Mouse (Mus musculus): ENCODE results near the gene Lrg1. TPM values are rescaled to one million over a fixed set of nuclear protein-coding genes. Genes with fewer than 3 reads are reported as not detected.

Lrg1 gene
- polyA plus RNA-seq, 1 experiment from 2014 or later = not detected

- Histone ChIP-seq H3K36me3 (ENCODE audit: control insufficient read depth, insufficient read depth, low read length) (no peaks in the 10 kb centered on the region), H3K4me1 (ENCODE audit: control insufficient read depth, insufficient read depth, low read length) (peaks cover 18% of the 10 kb centered on the region), H3K9ac (ENCODE audit: low read depth, low read length) (no peak overlapping the region), H3K4me3 (ENCODE audit: low read depth, low read length) (no peak overlapping the region), H3K9me3 (replicated peaks; ENCODE audit: control insufficient read depth, low read length) (peaks cover 11% of the 10 kb centered on the region; the same call in 1 of the 2 replicates), H3K27ac (ENCODE audit: low read depth, low read length) (no peak overlapping the region), H3K27me3 (ENCODE audit: control insufficient read depth, insufficient read depth, low read length) (peaks cover 74% of the 10 kb centered on the region), H3K4me2 (no peak overlapping the region)
- WGBS (ENCODE audit: insufficient replicate concordance) = 79% methylated on average over 12 of the region's 12 CpGs
- ATAC-seq (replicated peaks; ENCODE audit: insufficient number of reproducible peaks, low FRiP score, low TSS enrichment) = no peak
Measured at GRCm38 (mm10) chr17:56123161-56123560, 1.4 kb upstream of the Lrg1 start.

- H3K4me2 ChIP-seq = peak overlapping the region; percentile 57
- H3K27me3 ChIP-seq (ENCODE audit: control insufficient read depth, insufficient read depth, low read length) = peaks cover 88% of the 10 kb centered on the region
- H3K4me1 ChIP-seq (ENCODE audit: control insufficient read depth, insufficient read depth, low read length) = peaks cover 23% of the 10 kb centered on the region
- H3K27ac ChIP-seq (ENCODE audit: low read depth, low read length) = no peak overlapping the region
- peaks cover 11% of the 10 kb centered on the region; the same call in 1 of the 2 replicates for H3K9me3 ChIP-seq (replicated peaks; ENCODE audit: control insufficient read depth, low read length)
- 6% methylated on average over 66 of the region's 66 CpGs for WGBS (ENCODE audit: insufficient replicate concordance)
- no peaks in the 10 kb centered on the region for H3K36me3 ChIP-seq (ENCODE audit: control insufficient read depth, insufficient read depth, low read length)
- H3K4me3 ChIP-seq (ENCODE audit: low read depth, low read length) = peak overlapping the region; percentile 31
- H3K9ac ChIP-seq (ENCODE audit: low read depth, low read length) = no peak overlapping the region
- no peak for ATAC-seq (replicated peaks; ENCODE audit: insufficient number of reproducible peaks, low FRiP score, low TSS enrichment)
Measured at GRCm38 (mm10) chr17:56119981-56120880, 1.6 kb downstream of the Lrg1 start.

GRCm38 (mm10) chr17:56119431-56119830 lies 2.4 kb downstream of the Lrg1 start:
- H3K9ac ChIP-seq (ENCODE audit: low read depth, low read length) = no peak overlapping the region
- H3K4me3 ChIP-seq (ENCODE audit: low read depth, low read length) = peak overlapping the region; percentile 31; the same call in 1 of the 2 replicates
- H3K27ac ChIP-seq (ENCODE audit: low read depth, low read length) = no peak overlapping the region
- WGBS (ENCODE audit: insufficient replicate concordance) = 39% methylated on average over 12 of the region's 12 CpGs
- peak overlapping the region; percentile 57 for H3K4me2 ChIP-seq
- H3K36me3 ChIP-seq (ENCODE audit: control insufficient read depth, insufficient read depth, low read length) = no peaks in the 10 kb centered on the region
- peaks cover 23% of the 10 kb centered on the region for H3K4me1 ChIP-seq (ENCODE audit: control insufficient read depth, insufficient read depth, low read length)
- peaks cover 11% of the 10 kb centered on the region; the same call in 1 of the 2 replicates for H3K9me3 ChIP-seq (replicated peaks; ENCODE audit: control insufficient read depth, low read length)
- ATAC-seq (replicated peaks; ENCODE audit: insufficient number of reproducible peaks, low FRiP score, low TSS enrichment) = no peak
- peaks cover 81% of the 10 kb centered on the region for H3K27me3 ChIP-seq (ENCODE audit: control insufficient read depth, insufficient read depth, low read length)

- peak within 1 kb of the TSS; percentile 32 for H3K4me3 ChIP-seq (ENCODE audit: low read depth, low read length)
- H3K9me3 ChIP-seq (replicated peaks; ENCODE audit: control insufficient read depth, low read length) = peaks cover 5% of the 10 kb centered on the region; the same call in 1 of the 2 replicates
- H3K27ac ChIP-seq (ENCODE audit: low read depth, low read length) = no peak within 1 kb of the TSS
- H3K36me3 ChIP-seq (ENCODE audit: control insufficient read depth, insufficient read depth, low read length) = no peaks in the 10 kb centered on the region
- peaks cover 60% of the 10 kb centered on the region for H3K27me3 ChIP-seq (ENCODE audit: control insufficient read depth, insufficient read depth, low read length)
- 0 out of 2 replicates have a peak within 1 kb of the TSS, but pooled peaks have one; percentile 34 for H3K9ac ChIP-seq (ENCODE audit: low read depth, low read length)
- ATAC-seq (replicated peaks; ENCODE audit: insufficient number of reproducible peaks, low FRiP score, low TSS enrichment) = peak; percentile 36; the same call in 1 of the 2 replicates
- WGBS (ENCODE audit: insufficient replicate concordance) = 2% methylated on average over 27 of the region's 27 CpGs
- peaks cover 20% of the 10 kb centered on the region for H3K4me1 ChIP-seq (ENCODE audit: control insufficient read depth, insufficient read depth, low read length)
- peak within 1 kb of the TSS; percentile 66 for H3K4me2 ChIP-seq
Measured at GRCm38 (mm10) chr17:56117251-56117710, 4.5 kb downstream of the Lrg1 start, which contains the start of gene Plin5. Gene Plin5 (minus strand): TSS chr17:56117596.

- no peak overlapping the region for H3K4me3 ChIP-seq (ENCODE audit: low read depth, low read length)
- no peak overlapping the region for H3K27ac ChIP-seq (ENCODE audit: low read depth, low read length)
- ATAC-seq (replicated peaks; ENCODE audit: insufficient number of reproducible peaks, low FRiP score, low TSS enrichment) = no peak
- H3K4me2 ChIP-seq = no peak overlapping the region
- no peaks in the 10 kb centered on the region for H3K36me3 ChIP-seq (ENCODE audit: control insufficient read depth, insufficient read depth, low read length)
- H3K9ac ChIP-seq (ENCODE audit: low read depth, low read length) = no peak overlapping the region
- H3K4me1 ChIP-seq (ENCODE audit: control insufficient read depth, insufficient read depth, low read length) = peaks cover 20% of the 10 kb centered on the region
- WGBS (ENCODE audit: insufficient replicate concordance) = 73% methylated on average over 10 of the region's 10 CpGs
- H3K27me3 ChIP-seq (ENCODE audit: control insufficient read depth, insufficient read depth, low read length) = peaks cover 49% of the 10 kb centered on the region
- H3K9me3 ChIP-seq (replicated peaks; ENCODE audit: control insufficient read depth, low read length) = no peaks in the 10 kb centered on the region
Measured at GRCm38 (mm10) chr17:56116193-56116592, 5.6 kb downstream of the Lrg1 start.

- WGBS (ENCODE audit: insufficient replicate concordance) = 65% methylated on average over 3 of the region's 3 CpGs
- H3K4me1 ChIP-seq (ENCODE audit: control insufficient read depth, insufficient read depth, low read length) = peaks cover 9% of the 10 kb centered on the region
- H3K4me3 ChIP-seq (ENCODE audit: low read depth, low read length) = no peak overlapping the region
- no peak overlapping the region for H3K9ac ChIP-seq (ENCODE audit: low read depth, low read length)
- no peak for ATAC-seq (replicated peaks; ENCODE audit: insufficient number of reproducible peaks, low FRiP score, low TSS enrichment)
- H3K4me2 ChIP-seq = no peak overlapping the region
- no peak overlapping the region for H3K27ac ChIP-seq (ENCODE audit: low read depth, low read length)
- no peaks in the 10 kb centered on the region for H3K9me3 ChIP-seq (replicated peaks; ENCODE audit: control insufficient read depth, low read length)
- H3K27me3 ChIP-seq (ENCODE audit: control insufficient read depth, insufficient read depth, low read length) = peaks cover 18% of the 10 kb centered on the region
- no peaks in the 10 kb centered on the region; the same call in none of the 2 replicates for H3K36me3 ChIP-seq (ENCODE audit: control insufficient read depth, insufficient read depth, low read length)
Measured at GRCm38 (mm10) chr17:56112743-56113142, 9.1 kb downstream of the Lrg1 start.

- Histone ChIP-seq H3K9me3 (replicated peaks; ENCODE audit: control insufficient read depth, low read length) (no peaks in the 10 kb centered on the region), H3K36me3 (ENCODE audit: control insufficient read depth, insufficient read depth, low read length) (no peaks in the 10 kb centered on the region; the same call in none of the 2 replicates), H3K9ac (ENCODE audit: low read depth, low read length) (no peak overlapping the region), H3K27me3 (ENCODE audit: control insufficient read depth, insufficient read depth, low read length) (peaks cover 13% of the 10 kb centered on the region), H3K4me3 (ENCODE audit: low read depth, low read length) (no peak overlapping the region), H3K4me1 (ENCODE audit: control insufficient read depth, insufficient read depth, low read length) (0 out of 2 replicates have a peak, but pooled peaks cover 3% of the 10 kb centered on the region), H3K27ac (ENCODE audit: low read depth, low read length) (no peak overlapping the region), H3K4me2 (no peak overlapping the region)
- 45% methylated on average over 5 of the region's 5 CpGs for WGBS (ENCODE audit: insufficient replicate concordance)
- no peak for ATAC-seq (replicated peaks; ENCODE audit: insufficient number of reproducible peaks, low FRiP score, low TSS enrichment)
Measured at GRCm38 (mm10) chr17:56111864-56112263, 9.9 kb downstream of the Lrg1 start.

- H3K9me3 ChIP-seq (replicated peaks; ENCODE audit: control insufficient read depth, low read length) = no peaks in the 10 kb centered on the region
- H3K4me3 ChIP-seq (ENCODE audit: low read depth, low read length) = no peak overlapping the region
- H3K4me1 ChIP-seq (ENCODE audit: control insufficient read depth, insufficient read depth, low read length) = 0 out of 2 replicates have a peak, but pooled peaks cover 3% of the 10 kb centered on the region
- H3K9ac ChIP-seq (ENCODE audit: low read depth, low read length) = no peak overlapping the region
- ATAC-seq (replicated peaks; ENCODE audit: insufficient number of reproducible peaks, low FRiP score, low TSS enrichment) = no peak
- no peak overlapping the region for H3K4me2 ChIP-seq
- WGBS (ENCODE audit: insufficient replicate concordance) = 93% methylated on average over 1 of the region's 1 CpGs
- no peaks in the 10 kb centered on the region; the same call in none of the 2 replicates for H3K36me3 ChIP-seq (ENCODE audit: control insufficient read depth, insufficient read depth, low read length)
- peaks cover 4% of the 10 kb centered on the region; the same call in 1 of the 2 replicates for H3K27me3 ChIP-seq (ENCODE audit: control insufficient read depth, insufficient read depth, low read length)
- no peak overlapping the region for H3K27ac ChIP-seq (ENCODE audit: low read depth, low read length)
Measured at GRCm38 (mm10) chr17:56111021-56111420, 10.8 kb downstream of the Lrg1 start.

All from heart, embryonic 11.5 days (tissue).